Mouse (Mus musculus) testis, postnatal 14 days (tissue): Measurements from ENCODE around the gene Rpp25l.
"Not testable (repeated sequence)": the region's sequence is repeated elsewhere in the genome, so short reads cannot be mapped to it uniquely, and the experiment has no call there.

Source experiments
- DNase-seq: peaks from one replicate; pipeline ENCODE4 v3.0.0; 2021; ENCODE audit warnings: low spot score

The Rpp25l gene

GRCm38 (mm10) chr4:41696930-41697841 lies 16.1 kb downstream of the Rpp25l start, which contains the start of gene Cntfr:
TSS of gene Cntfr (minus strand) at chr4:41697089.
- peak; percentile 67 for DNase-seq

- not testable (repeated sequence) for DNase-seq
Observed at GRCm38 (mm10) chr4:41696452-41696851, 16.9 kb downstream of the Rpp25l start.

GRCm38 (mm10) chr4:41695800-41696199 lies 17.5 kb downstream of the Rpp25l start:
- not testable (repeated sequence) for DNase-seq

- DNase-seq, result not testable (repeated sequence)
Observed at GRCm38 (mm10) chr4:41693511-41693910, 19.8 kb downstream of the Rpp25l start.

- DNase-seq, result not testable (repeated sequence)
Observed at GRCm38 (mm10) chr4:41690014-41690413, 23.3 kb downstream of the Rpp25l start.

- not testable (repeated sequence) for DNase-seq
Observed at GRCm38 (mm10) chr4:41688562-41688961, 24.8 kb downstream of the Rpp25l start.

- DNase-seq, result not testable (repeated sequence)
Observed at GRCm38 (mm10) chr4:41685882-41686492, 27.3 kb downstream of the Rpp25l start.

GRCm38 (mm10) chr4:41684931-41685453 lies 28.3 kb downstream of the Rpp25l start:
- DNase-seq, result not testable (repeated sequence)

- DNase-seq, result not testable (repeated sequence)
Observed at GRCm38 (mm10) chr4:41684131-41684930, 29.0 kb downstream of the Rpp25l start.

GRCm38 (mm10) chr4:41683303-41683702 lies 30.0 kb downstream of the Rpp25l start:
- DNase-seq, result not testable (repeated sequence)

- no peak for DNase-seq
Observed at GRCm38 (mm10) chr4:41682789-41683188, 30.5 kb downstream of the Rpp25l start.

- no peak for DNase-seq
Observed at GRCm38 (mm10) chr4:41681947-41682346, 31.4 kb downstream of the Rpp25l start.

GRCm38 (mm10) chr4:41681176-41681575 lies 32.2 kb downstream of the Rpp25l start:
- DNase-seq, result no peak

GRCm38 (mm10) chr4:41679291-41679690 lies 34.0 kb downstream of the Rpp25l start:
- DNase-seq, result no peak

GRCm38 (mm10) chr4:41678863-41679262 lies 34.5 kb downstream of the Rpp25l start:
- DNase-seq, result no peak

GRCm38 (mm10) chr4:41677006-41677629 lies 36.2 kb downstream of the Rpp25l start:
- no peak for DNase-seq

- no peak for DNase-seq
Observed at GRCm38 (mm10) chr4:41676248-41677005, 36.9 kb downstream of the Rpp25l start.

- DNase-seq, result no peak
Observed at GRCm38 (mm10) chr4:41673186-41673585, 40.1 kb downstream of the Rpp25l start.

GRCm38 (mm10) chr4:41672522-41672963 lies 40.8 kb downstream of the Rpp25l start:
- DNase-seq, result no peak

- no peak for DNase-seq
Observed at GRCm38 (mm10) chr4:41671963-41672480, 41.3 kb downstream of the Rpp25l start.
